Mouse (Mus musculus) layer of hippocampus, adult 11-12 months (tissue): ENCODE measurements at regions not wholly inside any gene's neighbourhood (a gene's known extent, or its start where the extent isn't known, plus 50 kb on each side); places are given as distances from the start of the nearest gene placed in this dataset.

Experiments used
- DNase-seq: peaks from one replicate; pipeline ENCODE4 v3.0.0; 2022; ENCODE audit warnings: low spot score

DNA sequence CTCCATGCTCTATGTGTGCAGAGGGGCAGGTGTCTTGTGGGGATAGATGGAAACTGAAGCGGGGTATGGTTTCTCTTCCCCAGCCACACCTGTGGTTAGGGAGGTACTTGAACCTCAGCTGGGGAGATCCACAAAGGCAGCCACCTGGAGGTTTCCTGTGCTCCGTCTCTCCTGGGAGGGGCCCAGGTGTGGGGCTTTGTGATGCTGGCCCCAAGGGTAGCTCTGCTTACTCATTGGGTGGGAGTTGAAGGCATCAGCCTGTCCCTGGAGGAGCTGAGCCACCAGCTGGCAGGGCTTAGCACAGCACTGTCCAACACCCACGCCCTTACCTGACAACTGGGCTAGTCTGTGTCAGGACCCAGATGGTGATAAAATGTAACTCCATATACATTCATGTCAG lies 81.4 kb downstream of the Lhx2 start:
- DNase-seq = no peak

DNA sequence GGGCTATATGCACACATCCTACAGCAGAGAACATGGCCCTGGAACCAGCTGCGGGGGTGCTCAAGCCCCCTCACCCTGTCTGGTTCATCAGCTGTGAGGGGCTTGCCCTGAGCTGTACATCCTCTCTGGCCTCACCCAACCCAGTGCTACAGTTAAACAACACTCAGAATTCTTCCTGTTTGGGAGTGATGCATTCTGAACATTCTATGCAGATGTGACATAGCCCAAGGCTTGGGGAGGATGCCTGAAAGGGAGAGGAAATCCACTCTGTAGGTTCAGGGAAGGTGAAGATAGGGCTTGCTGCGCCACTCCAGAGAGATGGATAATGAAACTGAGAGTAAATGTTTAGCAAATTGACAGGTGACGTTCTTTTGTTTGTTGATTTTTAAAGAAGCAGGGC lies 83.3 kb downstream of the Lhx2 start:
- DNase-seq = no peak

DNA sequence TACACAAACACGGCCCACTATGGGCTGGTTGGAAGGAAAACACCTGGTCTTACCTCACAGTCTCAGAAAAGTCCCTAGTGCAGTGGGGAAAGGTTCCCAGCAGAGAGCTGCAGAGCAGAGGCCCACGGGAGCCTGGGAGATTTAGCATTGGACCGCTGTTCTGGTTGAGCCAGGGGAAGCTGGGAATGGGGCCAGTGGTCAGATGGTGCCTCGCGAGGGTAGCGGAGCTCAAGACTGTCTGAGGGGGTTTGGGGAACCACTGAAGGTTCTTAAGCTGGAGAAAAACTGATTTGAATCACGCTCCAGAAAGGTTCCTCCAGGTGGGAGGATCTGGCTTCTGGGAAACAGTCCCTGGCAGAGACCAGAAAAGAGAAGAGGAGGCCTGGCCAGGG lies 84.8 kb downstream of the Lhx2 start:
- DNase-seq = no peak

DNA sequence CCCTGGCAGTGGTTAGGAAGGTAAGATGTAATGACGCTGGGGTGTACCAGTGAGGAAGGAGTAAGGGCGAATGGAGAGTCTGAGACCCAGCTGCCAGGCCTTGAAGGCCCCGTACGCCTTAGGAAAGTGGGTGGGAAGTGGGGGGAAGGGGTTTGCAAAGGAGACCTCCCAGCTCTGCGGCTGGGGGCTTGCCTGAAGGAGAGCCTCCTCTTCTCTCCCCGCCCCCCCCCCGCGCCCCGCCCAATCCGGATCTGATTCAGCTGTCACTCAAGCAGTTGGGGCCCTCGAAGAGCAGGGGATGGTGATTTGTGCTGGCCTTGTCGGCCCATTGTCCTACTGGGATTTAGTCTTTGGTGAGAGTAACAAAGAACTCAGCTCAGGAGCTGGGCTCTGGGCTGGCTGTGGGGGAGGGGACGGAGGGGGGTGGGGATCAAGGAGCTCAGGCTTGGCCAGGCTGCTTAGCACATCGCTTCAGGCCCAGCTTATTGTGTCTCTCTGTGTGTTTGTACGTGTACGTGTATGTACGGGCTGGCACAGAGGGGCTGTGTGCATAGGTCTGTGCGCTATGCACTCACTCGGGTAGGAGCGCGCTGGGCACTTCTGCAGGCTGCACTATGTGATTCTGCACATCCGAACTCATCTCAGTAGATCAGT lies 85.3 kb downstream of the Lhx2 start:
- DNase-seq = no peak

DNA sequence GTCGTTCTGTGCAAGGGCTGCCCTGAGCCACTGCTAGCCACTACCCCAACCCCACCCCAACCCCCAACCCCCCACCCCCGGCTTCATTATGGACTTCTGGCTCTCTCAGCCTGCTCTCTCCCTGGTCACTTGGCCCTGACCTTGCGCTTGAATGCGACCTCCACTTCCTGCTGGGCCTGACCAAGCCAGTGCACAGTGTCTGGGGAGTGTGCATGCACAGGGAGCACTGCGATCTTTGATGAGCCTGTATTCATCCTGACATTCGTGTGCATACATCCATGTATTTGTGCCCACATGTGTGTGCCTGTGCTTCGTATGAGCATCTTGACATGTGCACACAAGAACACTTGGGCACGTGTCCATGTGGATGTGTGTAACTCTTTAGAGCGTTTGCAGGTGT lies 85.9 kb downstream of the Lhx2 start:
- DNase-seq = no peak

DNA sequence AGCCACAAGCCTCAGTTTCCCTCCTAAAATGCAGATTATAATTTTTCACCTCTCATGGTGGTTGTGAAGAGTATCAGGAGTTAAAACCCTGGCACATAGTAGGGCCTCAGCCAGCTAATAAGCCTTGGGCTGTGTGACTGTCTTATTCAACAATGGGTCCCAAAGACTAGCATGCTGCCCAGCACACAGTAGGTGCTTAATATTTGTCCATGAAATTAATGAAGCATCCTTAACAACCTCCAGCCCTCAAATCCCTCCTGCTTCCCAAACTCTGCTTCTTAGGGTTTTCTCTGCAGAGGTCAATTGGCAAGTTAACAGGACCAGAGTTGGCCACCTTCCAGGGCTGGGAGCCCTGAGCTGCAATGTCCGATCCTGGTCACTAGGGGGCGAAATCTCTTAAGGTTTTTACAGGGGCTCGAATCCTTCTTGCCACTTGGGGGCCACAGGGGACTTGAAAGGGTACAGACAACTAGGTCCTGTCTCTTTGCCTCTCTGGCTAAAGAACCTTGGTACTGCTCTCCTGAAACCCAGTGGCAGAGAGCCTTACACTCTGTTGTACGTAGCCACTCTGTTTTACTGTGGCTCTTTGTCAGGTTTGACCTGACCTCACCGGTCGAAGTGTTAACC lies 81.6 kb upstream of the Nek6 start:
- peak; percentile 86 for DNase-seq

DNA sequence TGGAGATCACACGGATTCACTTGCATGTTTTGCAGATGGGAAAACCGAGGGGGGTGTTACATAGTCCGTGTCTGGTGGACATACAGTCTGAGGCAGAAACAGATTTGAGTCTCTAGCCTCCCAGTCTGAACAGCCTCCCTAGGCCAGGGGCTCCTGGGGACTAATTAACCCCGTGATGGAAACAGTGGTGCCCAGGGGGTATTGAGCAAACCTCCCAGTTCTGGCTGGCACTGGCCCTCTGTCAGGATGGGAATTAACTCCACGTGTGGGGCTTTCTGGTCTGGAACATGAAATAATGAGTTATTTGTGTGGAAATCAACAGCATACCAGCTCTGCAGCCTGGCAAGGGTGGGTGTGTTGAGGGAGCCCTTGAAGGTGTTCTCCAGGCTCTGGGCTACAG lies 79.9 kb upstream of the Nek6 start:
- DNase-seq = no peak

DNA sequence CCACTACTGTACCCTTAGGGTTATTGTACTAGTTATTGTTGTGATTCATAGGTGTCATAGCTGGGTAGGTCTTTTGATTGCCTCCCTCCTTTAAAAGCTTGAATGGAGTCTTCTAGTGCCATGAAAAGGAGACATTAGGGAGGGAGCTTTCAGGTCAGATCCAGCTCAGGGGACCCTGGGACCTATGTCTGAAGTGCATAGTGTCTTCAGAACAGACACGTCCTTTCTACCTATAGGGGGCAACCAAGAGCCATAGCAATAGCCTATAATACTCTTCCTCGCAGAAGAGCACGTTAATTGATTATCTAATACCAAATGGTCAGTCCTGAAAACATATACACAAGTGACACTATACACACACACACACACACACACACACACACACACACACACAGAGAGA lies 77.7 kb upstream of the Nek6 start:
- peak; percentile 33 for DNase-seq

DNA sequence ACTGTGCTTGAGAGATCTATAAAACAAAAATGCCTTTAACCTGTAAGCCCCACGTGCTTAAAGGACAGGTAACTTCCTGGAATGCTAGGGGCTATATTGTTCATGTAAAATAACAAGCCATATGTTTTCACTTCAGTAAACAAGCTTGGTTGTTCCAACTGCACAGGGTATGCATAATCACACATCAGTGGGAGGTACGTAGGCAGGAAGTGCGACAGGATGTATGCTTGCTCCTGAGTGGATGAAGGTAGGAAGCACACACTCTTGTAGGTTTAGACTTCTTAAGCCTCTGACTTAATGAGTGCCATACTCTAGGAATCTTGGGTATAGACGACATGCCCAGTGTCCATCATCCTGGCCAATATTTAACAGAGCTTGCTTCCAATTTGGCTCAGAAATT lies 74.7 kb upstream of the Nek6 start:
- DNase-seq = no peak

DNA sequence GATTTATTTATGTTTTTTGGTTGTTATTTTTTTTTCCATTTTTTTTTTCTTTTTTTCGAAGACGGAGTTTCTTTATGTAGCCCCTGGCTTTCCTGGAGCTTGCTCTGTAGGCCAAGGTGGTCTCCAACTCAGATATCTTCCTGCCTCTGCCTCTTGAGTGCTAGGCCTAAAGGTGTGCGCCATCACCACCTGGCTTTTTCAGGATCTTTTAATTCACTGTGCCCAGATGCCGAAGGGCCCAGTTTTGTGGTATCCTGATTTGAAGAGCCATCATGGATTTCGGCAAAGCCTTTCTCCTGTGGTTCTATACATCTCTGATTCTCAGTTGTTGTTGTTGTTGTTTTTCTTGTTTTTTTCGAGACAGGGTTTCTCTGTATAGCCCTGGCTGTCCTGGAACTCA lies 72.3 kb upstream of the Nek6 start:
- no peak for DNase-seq

DNA sequence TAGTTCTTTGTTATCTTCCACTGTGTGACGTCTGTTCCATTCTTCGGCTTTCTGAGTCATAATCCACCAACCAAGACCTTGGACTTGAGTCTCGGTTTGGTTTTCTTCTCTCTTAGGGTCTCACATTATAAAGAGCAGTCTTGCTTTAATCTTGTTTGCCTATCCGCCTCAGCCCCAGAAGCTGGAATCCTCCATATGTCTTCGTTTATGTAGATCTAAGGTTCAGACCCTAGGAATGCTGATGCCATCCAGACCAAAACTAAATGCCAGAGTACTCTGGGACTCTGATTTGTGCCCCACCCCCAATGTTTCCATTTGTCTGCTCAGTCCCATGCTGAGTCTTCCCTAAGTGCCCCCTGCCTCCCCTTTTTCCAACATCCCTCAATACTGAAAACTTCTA lies 71.5 kb upstream of the Nek6 start:
- DNase-seq = no peak

DNA sequence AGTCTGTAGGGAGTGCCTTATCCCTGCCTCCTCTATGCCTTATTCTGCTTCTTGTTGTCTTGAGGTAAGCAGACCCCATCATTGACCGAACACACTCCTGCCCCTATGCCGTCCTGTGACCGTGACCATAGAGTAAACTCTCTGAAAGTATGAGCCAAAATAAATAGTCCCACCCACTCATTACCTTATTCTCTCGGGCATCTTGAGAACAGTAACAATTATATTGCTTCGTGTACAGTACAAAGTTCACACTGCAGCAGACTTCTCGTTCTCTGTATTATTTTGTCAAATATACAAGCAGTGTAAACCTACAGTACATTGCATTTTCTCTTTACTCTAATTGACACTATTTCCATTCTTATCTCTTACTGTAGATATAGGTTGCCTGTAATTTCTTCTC lies 62.4 kb upstream of the Nek6 start:
- no peak for DNase-seq

DNA sequence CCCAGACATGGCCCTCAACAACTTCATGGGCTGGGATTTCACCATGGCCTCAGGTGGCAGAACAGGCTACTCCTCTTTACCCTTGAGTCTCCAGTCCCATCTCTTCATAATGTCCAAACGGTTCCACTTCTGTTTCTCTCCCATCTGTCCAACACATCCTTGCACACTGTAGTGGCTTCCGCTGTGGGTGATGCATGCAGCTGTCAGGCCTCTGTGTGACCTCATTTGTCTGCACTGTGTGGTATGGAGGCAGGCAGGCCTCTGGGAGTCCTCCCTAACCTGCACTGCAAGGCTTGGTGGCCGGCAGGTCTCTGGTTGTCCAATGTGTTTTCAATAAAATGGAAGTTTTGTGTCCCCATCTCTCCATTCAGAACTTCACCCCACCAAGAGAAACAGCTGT lies 54.9 kb upstream of the Nek6 start:
- DNase-seq = no peak

DNA sequence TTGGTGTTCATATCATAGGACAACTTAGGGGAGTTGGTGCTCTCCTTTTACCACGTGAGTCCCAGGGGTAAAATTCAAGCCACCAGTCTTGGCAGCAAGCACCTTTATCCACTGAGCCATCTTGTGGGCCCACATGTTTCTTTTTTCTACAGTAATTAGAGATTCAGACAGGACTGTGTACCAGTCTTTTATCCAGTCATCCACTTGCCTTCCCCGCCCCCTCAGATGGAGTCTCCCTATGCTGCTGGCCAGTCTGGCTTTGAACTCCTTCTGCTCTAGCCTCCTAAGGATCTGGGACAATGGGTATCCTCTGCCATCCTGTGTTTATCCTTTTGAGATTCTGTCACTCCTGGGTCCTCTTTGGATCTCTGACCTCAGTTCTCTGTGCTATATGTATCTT lies 51.1 kb upstream of the Nek6 start:
- no peak for DNase-seq

DNA sequence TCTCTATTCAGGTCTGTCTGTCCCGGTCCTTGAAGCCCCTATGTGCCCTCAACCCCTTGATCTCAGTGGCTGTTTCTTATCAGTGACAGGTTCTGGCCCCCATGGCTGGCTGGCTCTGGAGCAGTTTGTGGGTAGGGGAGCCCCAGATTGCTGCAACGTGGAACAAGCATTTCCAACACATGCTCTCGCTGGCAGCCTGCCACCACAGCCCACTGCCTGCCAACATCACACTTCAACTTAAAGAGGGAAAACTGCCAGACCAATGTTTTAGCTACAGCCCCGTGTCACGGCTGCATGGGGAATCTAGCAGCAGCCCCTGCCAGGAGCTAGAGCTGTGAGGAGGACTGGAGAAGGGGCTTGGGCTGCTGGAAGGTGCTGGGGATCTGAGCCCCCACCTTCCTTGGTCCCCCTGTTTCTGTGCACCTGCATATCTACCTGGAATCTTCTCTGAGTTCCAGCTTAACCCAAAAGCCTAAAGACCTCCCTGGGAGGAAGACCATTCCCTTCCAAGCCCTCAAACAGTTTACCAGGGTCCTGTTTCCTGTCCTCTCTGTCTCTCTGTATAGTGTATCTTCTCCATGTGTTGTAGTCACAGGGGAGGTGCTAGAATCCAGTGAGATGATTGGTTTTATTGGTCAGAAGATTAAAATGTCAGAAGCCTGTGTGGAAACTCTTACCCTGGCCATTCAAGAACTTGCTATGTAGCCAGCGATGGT lies 50.5 kb upstream of the Nek6 start:
- DNase-seq = peak; percentile 84
